Mouse (Mus musculus) intestine, embryonic 16.5 days (tissue): Measurements from ENCODE around the gene Gucy2f. TPM values are rescaled to one million over a fixed set of nuclear protein-coding genes. Genes with fewer than 3 reads are reported as not detected.
"Not testable (repeated sequence)": the region's sequence is repeated elsewhere in the genome, so short reads cannot be mapped to it uniquely, and the experiment has no call there.

Source experiments
- ATAC-seq: fragments of 200-750 bp; cut with Nextera tagmentation; 2 replicates; pipeline ENCODE4 v1.8.0; 2017; ENCODE audit warnings: moderate TSS enrichment, moderate library complexity
- H3K27ac ChIP-seq: fragments of 300-500 bp; sonication (generic); 2 replicates; pipeline ENCODE4 v1.5.1; 2014; ENCODE audit warnings: mild to moderate bottlenecking, low read length
- H3K27me3 ChIP-seq: fragments of 300-500 bp; sonication (generic); replicated peaks from 2 replicates; pipeline ENCODE4 v1.6.1; 2014; ENCODE audit warnings: low read length, control low read depth, mixed read lengths; ENCODE audit not compliant: control insufficient read depth, insufficient read depth
- H3K36me3 ChIP-seq: fragments of 300-500 bp; sonication (generic); 2 replicates; pipeline ENCODE4 v1.6.1; 2014; ENCODE audit warnings: low read length, control low read depth; ENCODE audit not compliant: control insufficient read depth, insufficient read depth
- H3K4me1 ChIP-seq: fragments of 300-500 bp; sonication (generic); 2 replicates; pipeline ENCODE4 v1.6.1; 2014; ENCODE audit warnings: low read length, control low read depth, mixed read lengths; ENCODE audit not compliant: control insufficient read depth, insufficient read depth
- H3K4me2 ChIP-seq: fragments of 300-500 bp; sonication (generic); 2 replicates; pipeline ENCODE4 v1.6.1; 2014; ENCODE audit warnings: low read depth, low read length, control low read depth
- H3K4me3 ChIP-seq: fragments of 300-500 bp; sonication (generic); 2 replicates; pipeline ENCODE4 v1.5.1; 2014; ENCODE audit warnings: mild to moderate bottlenecking, low read length
- H3K9ac ChIP-seq: fragments of 300-500 bp; sonication (generic); 2 replicates; pipeline ENCODE4 v1.6.1; 2014; ENCODE audit warnings: low read depth, low read length
- H3K9me3 ChIP-seq: fragments of 300-500 bp; sonication (generic); 2 replicates; pipeline ENCODE4 v1.6.1; 2016; ENCODE audit warnings: low read length, control low read depth; ENCODE audit not compliant: control insufficient read depth
- WGBS: fragments of 180-500 bp; shearing (Covaris S2); extraction: QIAGEN DNeasy Blood & Tissue Kit; methylation state at CpG from one replicate; pipeline ENCODE4 v1.1.7; 2014; 5-methylcytosine and 5-hydroxymethylcytosine counted together
- polyA plus RNA-seq: library from polyadenylated mRNA; unstranded; fragments of >200 nt; fragmentation: Nextera tagmentation; extraction: Ambion mirVana; gene quantifications from 2 replicates; pipeline ENCODE4 v1.2.1, GENCODE M21; 2015

Gene Gucy2f
- not detected in 2 replicates for polyA plus RNA-seq

DNA sequence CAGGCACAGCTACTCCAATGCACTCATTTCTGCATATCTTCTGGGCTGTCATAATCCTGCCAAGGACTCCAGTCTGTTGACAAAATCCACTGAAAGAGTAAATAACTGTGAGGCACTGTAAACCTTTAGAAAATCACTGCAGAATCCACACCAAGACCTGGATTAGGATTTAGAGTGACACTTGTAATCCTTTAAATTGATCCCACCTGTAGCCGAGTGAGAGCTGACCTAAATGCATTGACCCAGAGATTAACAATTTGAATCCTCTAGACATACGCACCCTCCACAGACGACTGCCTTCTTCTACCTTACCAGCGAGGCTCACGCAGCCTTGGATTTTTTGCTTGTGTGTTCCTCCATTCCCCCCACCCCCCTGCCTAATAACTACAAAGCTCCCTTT lies at the start of gene Gucy2f:
TSS of gene Gucy2f (minus strand) at position 101 of the 400 bp plus-strand sequence.
- Histone ChIP-seq H3K4me3 (no peak within 1 kb of the TSS), H3K4me2 (no peak within 1 kb of the TSS), H3K27me3 (no peaks in the 10 kb centered on the region), H3K4me1 (no peaks in the 10 kb centered on the region), H3K9me3 (no peaks in the 10 kb centered on the region), H3K36me3 (no peaks in the 10 kb centered on the region), H3K27ac (no peak within 1 kb of the TSS), H3K9ac (no peak within 1 kb of the TSS)
- ATAC-seq = no peak
- 33% methylated on average over 5 of the region's 5 CpGs for WGBS

DNA sequence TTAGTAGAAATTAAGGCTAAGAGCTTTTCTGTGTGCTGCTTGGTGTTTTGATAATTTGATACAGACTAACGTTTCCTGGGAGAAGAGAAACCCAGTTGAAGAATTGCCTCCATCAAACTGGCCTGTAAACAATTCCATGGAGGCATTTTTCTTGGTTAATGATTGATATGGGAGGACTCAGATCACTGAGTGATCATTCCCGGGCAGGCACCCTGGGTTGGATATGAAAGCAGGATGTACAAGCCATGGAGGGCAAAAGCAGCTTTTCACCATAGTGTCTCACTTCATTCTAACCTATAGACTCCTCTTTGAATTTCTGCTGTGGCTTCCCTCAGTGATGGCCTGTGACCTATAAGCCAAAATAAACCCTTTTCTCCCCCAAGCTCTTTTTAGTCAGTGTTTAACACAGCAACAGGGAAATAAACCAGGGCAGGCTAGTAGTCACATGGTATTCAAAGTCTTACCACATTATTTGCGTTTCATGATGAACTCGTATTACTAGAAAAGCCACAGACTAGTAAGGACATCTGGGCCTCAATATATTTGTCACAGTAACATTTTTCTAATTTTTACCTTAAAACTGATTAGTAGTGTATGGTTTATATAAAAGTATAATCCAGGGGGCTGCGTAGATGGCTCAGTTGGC lies 49.1 kb upstream of the Gucy2f start:
- H3K4me3 ChIP-seq = no peak overlapping the region
- no peaks in the 10 kb centered on the region for H3K27me3 ChIP-seq
- no peak overlapping the region for H3K4me2 ChIP-seq
- 61% methylated on average over 5 of the region's 5 CpGs for WGBS
- ATAC-seq = peak; percentile 60; the same call in 1 of the 2 replicates
- no peak overlapping the region for H3K27ac ChIP-seq
- H3K4me1 ChIP-seq = no peaks in the 10 kb centered on the region
- no peak overlapping the region for H3K9ac ChIP-seq
- H3K36me3 ChIP-seq = no peaks in the 10 kb centered on the region
- H3K9me3 ChIP-seq = no peaks in the 10 kb centered on the region

- Histone ChIP-seq H3K9ac (no peak overlapping the region), H3K4me2 (no peak overlapping the region), H3K4me3 (no peak overlapping the region), H3K27ac (no peak overlapping the region), H3K4me1 (no peaks in the 10 kb centered on the region), H3K27me3 (no peaks in the 10 kb centered on the region), H3K9me3 (no peaks in the 10 kb centered on the region), H3K36me3 (no peaks in the 10 kb centered on the region)
- ATAC-seq = no peak
- WGBS = 45% methylated on average over 2 of the region's 2 CpGs
Observed at GRCm38 (mm10) chrX:142237101-142237500, 40.4 kb upstream of the Gucy2f start.

GRCm38 (mm10) chrX:142236146-142236545 lies 39.4 kb upstream of the Gucy2f start:
- not testable (repeated sequence) for H3K4me2 ChIP-seq, H3K27ac ChIP-seq, H3K36me3 ChIP-seq, H3K9ac ChIP-seq, H3K9me3 ChIP-seq, ATAC-seq, H3K4me3 ChIP-seq, H3K27me3 ChIP-seq, H3K4me1 ChIP-seq
- 73% methylated on average over 1 of the region's 1 CpGs for WGBS

GRCm38 (mm10) chrX:142228769-142229158 lies 32.0 kb upstream of the Gucy2f start:
- WGBS = 43% methylated on average over 7 of the region's 7 CpGs
- Histone ChIP-seq H3K27me3 (no peaks in the 10 kb centered on the region), H3K9me3 (no peaks in the 10 kb centered on the region), H3K4me3 (peak overlapping the region; percentile 58), H3K36me3 (no peaks in the 10 kb centered on the region), H3K27ac (no peak overlapping the region), H3K4me1 (no peaks in the 10 kb centered on the region), H3K4me2 (peak overlapping the region; percentile 37), H3K9ac (no peak overlapping the region)
- ATAC-seq = no peak

GRCm38 (mm10) chrX:142228055-142228768 lies 31.5 kb upstream of the Gucy2f start:
- 15% methylated on average over 32 of the region's 42 CpGs for WGBS
- ATAC-seq = peak; percentile 96
- peak overlapping the region; percentile 65 for H3K9ac ChIP-seq

DNA sequence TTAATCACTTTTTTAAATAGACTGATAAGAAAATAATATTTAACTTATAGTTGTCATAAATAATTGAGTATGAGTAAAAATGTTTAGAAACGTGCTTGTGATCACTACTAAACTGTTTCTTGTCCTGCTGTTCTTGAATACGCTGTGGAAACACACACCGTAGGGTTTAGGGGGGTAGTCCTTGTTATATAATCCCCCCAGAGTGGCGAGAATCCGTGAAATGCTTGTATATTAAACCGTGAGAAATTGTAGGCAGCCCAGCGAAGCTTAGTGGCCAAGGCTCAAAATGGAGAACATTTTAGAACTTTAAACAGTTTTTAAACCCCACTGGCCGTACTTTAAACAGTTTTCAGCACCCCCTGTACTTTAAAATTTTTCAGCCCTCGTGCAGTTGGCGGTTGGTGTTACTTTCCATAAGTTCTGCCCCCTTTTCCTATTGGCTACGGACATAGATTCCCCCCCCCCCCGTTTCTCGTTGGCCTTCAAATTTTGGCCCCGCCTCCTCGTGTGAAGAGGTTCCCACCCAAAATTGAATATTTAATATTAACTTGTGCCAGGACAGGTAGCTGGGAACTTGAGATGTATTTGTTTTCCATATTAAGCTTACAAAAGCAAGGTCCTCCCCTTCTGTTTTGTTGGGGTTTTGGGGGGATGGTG lies 30.8 kb upstream of the Gucy2f start:
- Histone ChIP-seq H3K4me1 (no peaks in the 10 kb centered on the region), H3K4me3 (peak overlapping the region; percentile 58), H3K27ac (peak overlapping the region; percentile 89), H3K4me2 (peak overlapping the region; percentile 51), H3K27me3 (no peaks in the 10 kb centered on the region), H3K9me3 (no peaks in the 10 kb centered on the region), H3K36me3 (no peaks in the 10 kb centered on the region), H3K9ac (peak overlapping the region; percentile 65)
- 19% methylated on average over 15 of the region's 15 CpGs for WGBS
- peak; percentile 78 for ATAC-seq

More at GRCm38 (mm10) chrX:142228055-142228768, 31.5 kb upstream of the Gucy2f start:
- no peaks in the 10 kb centered on the region for H3K27me3 ChIP-seq
- no peaks in the 10 kb centered on the region for H3K9me3 ChIP-seq
- no peaks in the 10 kb centered on the region for H3K36me3 ChIP-seq
- H3K4me2 ChIP-seq = peak overlapping the region; percentile 51
- no peaks in the 10 kb centered on the region for H3K4me1 ChIP-seq
- peak overlapping the region; percentile 89 for H3K27ac ChIP-seq
- H3K4me3 ChIP-seq = peak overlapping the region; percentile 58

GRCm38 (mm10) chrX:142226542-142226941 lies 29.8 kb upstream of the Gucy2f start, which contains the start of gene Nxt2:
Gene Nxt2, plus strand, starts transcription at chrX:142226770.
- H3K4me2 ChIP-seq = peak within 1 kb of the TSS; percentile 51

DNA sequence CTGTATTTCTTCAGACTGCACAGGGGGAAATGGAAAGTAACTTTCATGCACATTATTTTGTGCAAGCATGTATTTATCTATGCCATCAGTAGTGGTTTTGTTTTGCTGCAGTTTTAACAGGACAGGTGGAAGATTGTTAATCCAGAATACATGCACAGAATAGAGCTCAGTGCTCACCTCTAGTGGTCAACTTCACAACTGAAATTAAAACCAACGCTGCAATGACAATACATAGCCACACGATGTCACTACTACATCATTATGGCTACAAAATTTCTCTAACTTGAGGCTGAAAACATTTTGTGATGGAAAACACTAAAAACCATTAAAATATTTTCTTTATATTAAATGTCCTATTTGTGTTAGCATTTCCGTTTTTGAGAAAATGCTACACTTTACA lies 3.6 kb upstream of the Gucy2f start:
- no peaks in the 10 kb centered on the region for H3K9me3 ChIP-seq
- no peaks in the 10 kb centered on the region for H3K4me1 ChIP-seq
- no peaks in the 10 kb centered on the region for H3K36me3 ChIP-seq
- ATAC-seq = no peak
- H3K4me2 ChIP-seq = no peak overlapping the region
- no peaks in the 10 kb centered on the region for H3K27me3 ChIP-seq
- H3K4me3 ChIP-seq = no peak overlapping the region
- no peak overlapping the region for H3K9ac ChIP-seq
- WGBS = 13% methylated on average over 3 of the region's 3 CpGs
- H3K27ac ChIP-seq = no peak overlapping the region

More at GRCm38 (mm10) chrX:142226542-142226941, 29.8 kb upstream of the Gucy2f start, which contains the start of gene Nxt2:
- WGBS = 86% methylated on average over 14 of the region's 14 CpGs
- Histone ChIP-seq H3K4me1 (no peaks in the 10 kb centered on the region), H3K27ac (no peak within 1 kb of the TSS), H3K9me3 (no peaks in the 10 kb centered on the region), H3K36me3 (no peaks in the 10 kb centered on the region), H3K9ac (no peak within 1 kb of the TSS), H3K27me3 (no peaks in the 10 kb centered on the region), H3K4me3 (peak within 1 kb of the TSS; percentile 58)
- no peak for ATAC-seq
